Mouse (Mus musculus) gastrocnemius, adult 2 months (tissue): ENCODE data around the gene Tmem115. TPM values are rescaled to one million over a fixed set of nuclear protein-coding genes. Genes with fewer than 3 reads are reported as not detected.

Source experiments
- DNase-seq: peaks from one replicate; pipeline ENCODE4 v3.0.0; 2022
- H3K27ac ChIP-seq: fragments of 200-600 bp; 2 replicates; pipeline ENCODE4 v1.8.1; 2022; ENCODE audit warnings: mild to moderate bottlenecking
- H3K4me3 ChIP-seq: fragments of 200-600 bp; 2 replicates; pipeline ENCODE4 v1.8.1; 2022; ENCODE audit warnings: mild to moderate bottlenecking, moderate library complexity
- CTCF ChIP-seq: fragments of 200-600 bp; IDR thresholded peaks from 2 replicates; pipeline ENCODE4 v1.8.1; 2022; ENCODE audit warnings: antibody characterized with exemption, mild to moderate bottlenecking, moderate library complexity
- intact Hi-C: fragments of 180-260 bp; cut with DNase I; formaldehyde crosslinking; loops from one replicate; pipeline ENCODE4 v1.15.1; 2025
- total RNA-seq, 2 experiments: library from RNA; stranded (reverse); gene quantifications; 2 replicates each; pipeline ENCODE4 v1.2.3; 2021

The Tmem115 gene
- total RNA-seq, 2 experiments from 2014 or later: 16.6 to 17.3 TPM

- intact Hi-C loops: no loop called here
Measured at GRCm38 (mm10) chr9:107545602-107546001, 11.9 kb downstream of the Tmem115 start.

GRCm38 (mm10) chr9:107547026-107547425 lies 13.3 kb downstream of the Tmem115 start, which contains the start of gene Zmynd10:
Gene Zmynd10 (plus strand): TSS chr9:107547298.
- TF ChIP-seq CTCF: no peak
- H3K27ac ChIP-seq: peak within 1 kb of the TSS; percentile 21; the same call in 1 of the 2 replicates
- peak within 1 kb of the TSS; percentile 46 for H3K4me3 ChIP-seq
- intact Hi-C loops: no loop called here
- peak; percentile 87 for DNase-seq

More at GRCm38 (mm10) chr9:107545602-107546001, 11.9 kb downstream of the Tmem115 start:
- Histone ChIP-seq H3K27ac (0 out of 2 replicates have a peak overlapping the region, but pooled peaks have one; percentile 9), H3K4me3 (no peak overlapping the region)
- peak; percentile 97 for TF ChIP-seq CTCF
- peak; percentile 77 for DNase-seq

- Histone ChIP-seq H3K4me3 (no peak overlapping the region), H3K27ac (no peak overlapping the region)
- no peak for TF ChIP-seq CTCF
- intact Hi-C loops: no loop called here
- no peak for DNase-seq
Measured at GRCm38 (mm10) chr9:107547957-107548356, 14.2 kb downstream of the Tmem115 start.

GRCm38 (mm10) chr9:107548820-107549219 lies 15.1 kb downstream of the Tmem115 start:
- DNase-seq: no peak
- no peak overlapping the region for H3K4me3 ChIP-seq
- TF ChIP-seq CTCF: no peak
- intact Hi-C loops: no loop called here
- no peak overlapping the region for H3K27ac ChIP-seq

- no peak overlapping the region for H3K27ac ChIP-seq
Measured at GRCm38 (mm10) chr9:107549297-107550074, 15.7 kb downstream of the Tmem115 start.

GRCm38 (mm10) chr9:107550491-107551116 lies 16.9 kb downstream of the Tmem115 start:
- TF ChIP-seq CTCF: no peak
- no peak overlapping the region; the same call in 1 of the 2 replicates for H3K4me3 ChIP-seq
- peak overlapping the region; percentile 85; the same call in 1 of the 2 replicates for H3K27ac ChIP-seq
- intact Hi-C loops: no loop called here
- no peak for DNase-seq

More at GRCm38 (mm10) chr9:107549297-107550074, 15.7 kb downstream of the Tmem115 start:
- TF ChIP-seq CTCF: no peak
- DNase-seq: no peak
- intact Hi-C loops: no loop called here
- H3K4me3 ChIP-seq: no peak overlapping the region

GRCm38 (mm10) chr9:107551117-107551889 lies 17.6 kb downstream of the Tmem115 start, which contains the start of gene Rassf1:
Gene Rassf1 (plus strand): TSS chr9:107551555.
- Histone ChIP-seq H3K27ac (peak within 1 kb of the TSS; percentile 85), H3K4me3 (peak within 1 kb of the TSS; percentile 78)
- intact Hi-C loops: no loop called here
- TF ChIP-seq CTCF: no peak
- peak; percentile 82 for DNase-seq

- TF ChIP-seq CTCF: no peak
- no peak for DNase-seq
- Histone ChIP-seq H3K27ac (peak overlapping the region; percentile 85), H3K4me3 (peak overlapping the region; percentile 78)
- intact Hi-C loops: no loop called here
Measured at GRCm38 (mm10) chr9:107551890-107552355, 18.2 kb downstream of the Tmem115 start.

- no peak for TF ChIP-seq CTCF
- Histone ChIP-seq H3K27ac (peak overlapping the region; percentile 85; the same call in 1 of the 2 replicates), H3K4me3 (no peak overlapping the region)
- intact Hi-C loops: no loop called here
- no peak for DNase-seq
Measured at GRCm38 (mm10) chr9:107552690-107553393, 19.1 kb downstream of the Tmem115 start.

GRCm38 (mm10) chr9:107553541-107554318 lies 20.0 kb downstream of the Tmem115 start:
- peak overlapping the region; percentile 99 for H3K27ac ChIP-seq
- intact Hi-C loops: no loop called here
- H3K4me3 ChIP-seq: peak overlapping the region; percentile 89
- DNase-seq: no peak
- no peak for TF ChIP-seq CTCF

- intact Hi-C loops: no loop called here
- Histone ChIP-seq H3K4me3 (peak overlapping the region; percentile 89), H3K27ac (peak overlapping the region; percentile 99)
- DNase-seq: peak; percentile 97
- TF ChIP-seq CTCF: no peak
Measured at GRCm38 (mm10) chr9:107554319-107554825, 20.6 kb downstream of the Tmem115 start.
